Mouse (Mus musculus): Measurements from ENCODE around the gene Vapa.

GRCm38 (mm10) chr17:65564189-65564588, 49.2 kb downstream of the Vapa start:
- TF ChIP-seq CTCF (IDR thresholded peaks at IDR 0.05; ENCODE audit: extremely low read depth, insufficient read length, insufficient replicate concordance, low read depth, low read length) (no peak), POLR2A (IDR thresholded peaks at IDR 0.05; ENCODE audit: low read depth, low read length) (no peak)

Measured in small intestine, adult 2 months (tissue).